Mouse (Mus musculus) Patski (cell line): ENCODE measurements around the gene Rnf167. TPM values are rescaled to one million over a fixed set of nuclear protein-coding genes. Genes with fewer than 3 reads are reported as not detected.
A peak's percentile ranks its signal among the peaks of the same experiment; 100 is the strongest.

Experiments used
- ATAC-seq: fragments of 100-300 bp; one replicate; pipeline ENCODE4 v1.8.0; 2021
- CTCF ChIA-PET: fragments of 350-600 bp; sonication (Branson Sonifier 250); formaldehyde crosslinking; loops from one replicate; lab custom pipeline; 2022; ENCODE audit warnings: inconsistent platforms; lab: Charles Lee
- POLR2A ChIA-PET: fragments of 350-600 bp; sonication (Branson Sonifier 250); formaldehyde crosslinking; loops from one replicate; lab custom pipeline; 2022; ENCODE audit warnings: antibody characterized with exemption, inconsistent platforms; lab: Charles Lee
- DNase-seq: peaks from one replicate; pipeline ENCODE4 v3.0.0-alpha.2; 2011; ENCODE audit warnings: low read depth, low spot score
- H3K27me3 ChIP-seq: fragments of 371-371 bp; one replicate; pipeline ENCODE4 v1.5.1; 2021
- CTCF ChIP-seq: fragments of 100-300 bp; IDR thresholded peaks from one replicate; pipeline ENCODE4 v1.5.1; 2021
- in situ Hi-C: fragments of 300-500 bp; cut with MboI; formaldehyde crosslinking; loops from 3 replicates; pipeline ENCODE4 v1.11.1; 2018; ENCODE audit warnings: low pct_unique_long_range_greater_than_20kb, mixed read lengths
- polyA plus RNA-seq: library from polyadenylated mRNA; unstranded; gene quantifications from one replicate; pipeline ENCODE4 v1.2.3, GENCODE M21; 2021

Gene Rnf167
- polyA plus RNA-seq, 1 experiment from 2014 or later, result 37.0 TPM

GRCm38 (mm10) chr11:70653345-70654197 lies 6.5 kb downstream of the Rnf167 start:
- POLR2A ChIA-PET, result interaction anchor here (3.1 to 6.4 kb wide), 2 partner anchors 14 to 15 kb away, joined by 15 to 52 read pairs; partner anchors contain the start of gene Spag7
- TF ChIP-seq CTCF, result no peak
- H3K27me3 ChIP-seq, result no peaks in the 10 kb centered on the region
- in situ Hi-C loops, result no loop called here
- CTCF ChIA-PET, result no interaction called here
- ATAC-seq (peak; percentile 12), DNase-seq (no peak)

DNA sequence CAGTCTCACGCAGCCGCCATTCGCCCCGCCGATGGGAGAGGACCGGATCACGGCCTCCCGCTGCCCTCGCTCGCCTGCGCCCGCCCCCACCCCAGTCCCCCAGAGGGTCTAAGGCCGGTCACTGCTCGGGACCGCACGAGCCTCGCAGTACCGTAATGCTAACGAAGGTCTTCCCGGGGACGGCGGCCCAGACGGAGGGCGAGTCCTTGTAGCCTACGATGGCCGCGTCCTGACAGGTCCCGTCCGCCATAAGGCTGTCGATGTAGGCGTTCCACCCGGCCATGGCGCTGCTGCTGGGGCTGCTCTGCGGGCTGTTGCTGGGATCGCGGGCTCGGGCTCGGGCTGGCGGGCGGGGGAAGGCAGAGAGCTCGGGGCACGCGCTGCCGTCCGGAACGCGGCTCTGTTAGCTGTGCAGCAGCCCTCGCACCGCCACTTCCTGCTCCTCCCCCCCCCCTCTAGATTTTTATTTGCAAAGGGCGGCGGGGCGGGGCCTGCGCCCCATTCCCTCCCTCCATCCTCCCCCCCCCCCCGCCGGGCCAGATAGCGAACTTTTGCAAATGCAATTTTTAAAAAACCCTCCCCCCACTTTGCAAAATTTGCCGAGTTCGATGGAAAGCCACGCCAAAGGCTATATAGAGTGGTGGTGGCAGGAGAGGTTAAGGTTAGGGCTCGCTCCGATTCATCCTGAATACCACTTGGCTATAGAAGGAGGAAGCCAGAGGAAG lies 7.3 kb downstream of the Rnf167 start, which contains the start of gene Pfn1:
Pfn1 (minus strand) TSS at position 447 of the 725 bp plus-strand sequence.
- ChIA-PET CTCF (no interaction called here), POLR2A (interaction anchor here (6.4 kb wide), 1 partner anchor 13 kb away, joined by 52 read pairs; the partner anchor contains the start of gene Spag7)
- DNase-seq (no peak), ATAC-seq (peak; percentile 32)
- TF ChIP-seq CTCF, result no peak
- in situ Hi-C loops, result no loop called here
- no peaks in the 10 kb centered on the region for H3K27me3 ChIP-seq

DNA sequence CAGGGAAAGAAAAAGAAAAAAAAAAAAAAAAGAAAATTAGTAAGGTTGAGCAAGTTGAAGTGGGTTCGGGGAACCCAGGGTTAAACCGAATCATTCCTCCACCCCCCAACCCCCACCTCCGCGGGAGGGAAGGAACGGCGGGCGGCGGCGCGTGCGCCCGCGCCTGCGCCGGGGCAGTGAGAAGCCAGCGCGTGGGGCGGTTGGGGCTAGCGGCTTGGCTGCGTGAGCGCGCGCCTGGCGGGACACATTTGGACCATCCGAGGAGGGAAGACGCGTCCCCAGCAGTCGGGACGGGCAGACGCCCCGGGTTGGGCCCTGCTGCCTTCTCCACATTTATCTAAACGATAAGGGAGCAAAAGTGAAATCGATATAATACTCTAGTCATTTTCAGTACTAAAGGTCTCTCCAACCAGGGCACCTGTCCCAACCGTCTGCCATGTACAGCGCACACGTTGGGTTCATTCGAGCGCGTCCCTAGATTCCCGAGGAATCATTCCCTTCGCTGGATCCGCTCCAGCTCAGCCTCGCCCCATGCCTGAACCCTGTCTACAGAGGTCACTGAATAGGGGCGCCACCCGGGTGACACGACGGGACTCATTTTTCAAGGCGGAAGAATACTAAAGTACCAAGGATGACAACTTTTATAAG lies 8.0 kb downstream of the Rnf167 start:
- in situ Hi-C loops, result no loop called here
- POLR2A ChIA-PET, result interaction anchor here (1.8 to 6.4 kb wide), 2 partner anchors 8 to 13 kb away, joined by 3 to 52 read pairs; partner anchors contain the start of genes Rnf167, Slc25a11 and Spag7
- H3K27me3 ChIP-seq, result no peaks in the 10 kb centered on the region
- DNase-seq (no peak), ATAC-seq (peak; percentile 24)
- CTCF ChIA-PET, result no interaction called here
- TF ChIP-seq CTCF, result no peak

DNA sequence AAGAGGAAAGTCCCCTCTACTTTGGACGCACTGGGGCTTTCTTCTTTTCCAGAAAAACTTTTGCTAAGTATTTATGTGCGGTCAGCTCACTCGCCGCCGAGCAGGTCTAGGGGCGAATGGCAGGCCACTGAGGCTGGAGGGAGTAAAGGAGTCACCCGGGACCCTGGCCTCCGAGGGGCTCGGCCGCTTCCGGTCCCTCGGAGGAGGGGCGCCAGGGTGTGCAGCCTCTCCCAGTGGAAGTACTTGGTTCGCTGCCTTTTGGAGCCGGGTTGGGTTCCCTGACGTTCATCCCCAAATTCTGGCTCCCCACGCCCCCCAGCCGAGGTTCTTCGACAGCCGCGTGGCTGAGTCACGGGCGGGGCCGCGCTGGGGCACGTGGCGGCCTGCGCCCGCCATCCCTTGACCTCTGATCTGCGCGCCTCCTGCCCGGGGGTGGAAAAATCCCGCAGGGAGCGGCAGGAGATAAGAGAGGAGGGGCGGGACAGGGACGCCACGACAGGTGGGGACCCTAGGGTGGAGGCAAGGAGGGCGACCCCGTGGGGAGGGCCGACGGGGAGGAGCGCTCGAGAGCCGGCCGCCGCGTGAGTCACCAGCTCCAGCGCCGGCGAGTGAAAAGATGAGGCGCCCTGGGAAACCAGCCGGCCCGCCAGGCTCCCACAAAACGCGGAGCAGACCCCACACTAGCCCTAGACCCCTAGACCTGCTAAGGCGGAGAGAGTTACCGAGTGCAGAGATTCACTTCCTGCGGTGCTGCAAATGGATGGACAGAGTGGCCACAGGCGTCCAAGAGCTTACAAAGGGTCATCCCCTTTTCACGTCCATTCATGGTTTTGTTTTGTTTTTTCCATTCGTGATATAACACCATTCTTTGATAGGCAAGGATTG lies 8.8 kb downstream of the Rnf167 start:
- ChIA-PET CTCF (interaction anchor here (1.0 to 2.0 kb wide), 2 partner anchors 10 to 12 kb away, joined by 3 to 7 read pairs; no protein-coding TSS in a partner anchor), POLR2A (interaction anchor here (0.6 to 6.4 kb wide), 3 partner anchors 9 to 734 kb away, joined by 3 to 52 read pairs (median 5); partner anchors contain the start of genes Eif5a, Rnf167, Slc25a11 and Spag7)
- in situ Hi-C loops, result no loop called here
- ATAC-seq (peak; percentile 18), DNase-seq (no peak)
- H3K27me3 ChIP-seq, result no peaks in the 10 kb centered on the region
- no peak for TF ChIP-seq CTCF

- TF ChIP-seq CTCF, result no peak
- DNase-seq (no peak), ATAC-seq (no peak)
- ChIA-PET CTCF (interaction anchor here (1.0 to 2.0 kb wide), 2 partner anchors 9 to 12 kb away, joined by 3 to 7 read pairs; no protein-coding TSS in a partner anchor), POLR2A (interaction anchor here (1.8 to 6.4 kb wide), 2 partner anchors 9 to 11 kb away, joined by 3 to 52 read pairs; partner anchors contain the start of genes Rnf167, Slc25a11 and Spag7)
- no peaks in the 10 kb centered on the region for H3K27me3 ChIP-seq
- in situ Hi-C loops, result no loop called here
Observed at GRCm38 (mm10) chr11:70656456-70656927, 9.5 kb downstream of the Rnf167 start.

DNA sequence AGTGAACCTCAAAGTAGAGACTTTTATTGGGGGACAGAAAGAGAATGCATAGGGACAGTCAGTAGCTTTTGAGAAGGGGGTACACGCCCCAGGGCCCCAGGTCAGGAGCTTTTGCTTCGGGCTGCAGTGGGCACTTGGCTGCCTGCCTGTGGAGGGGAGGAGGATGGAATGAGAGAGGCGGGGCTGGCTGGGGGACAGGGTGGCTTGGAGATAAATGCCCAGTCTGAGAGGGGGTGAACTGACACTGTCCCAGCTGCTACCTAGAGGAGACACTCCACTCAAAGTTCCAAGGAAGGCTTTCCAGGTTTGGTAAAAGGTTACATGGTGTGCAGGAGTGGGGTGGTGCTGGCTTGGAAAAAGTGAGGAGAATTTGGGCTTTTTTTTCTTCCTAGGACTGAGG lies 9.9 kb downstream of the Rnf167 start, which contains the start of gene Eno3:
Eno3 (plus strand) TSS at position 239 of the 400 bp plus-strand sequence.
- no peaks in the 10 kb centered on the region for H3K27me3 ChIP-seq
- ATAC-seq, result no peak
- in situ Hi-C loops, result no loop called here
- no peak for DNase-seq
- ChIA-PET POLR2A (interaction anchor here (6.4 kb wide), 1 partner anchor 11 kb away, joined by 52 read pairs; the partner anchor contains the start of gene Spag7), CTCF (interaction anchor here (1.0 to 2.0 kb wide), 2 partner anchors 9 to 11 kb away, joined by 3 to 7 read pairs; no protein-coding TSS in a partner anchor)
- TF ChIP-seq CTCF, result no peak

GRCm38 (mm10) chr11:70657573-70657972 lies 10.5 kb downstream of the Rnf167 start:
- no peak for TF ChIP-seq CTCF

GRCm38 (mm10) chr11:70657991-70658390 lies 11.0 kb downstream of the Rnf167 start:
- CTCF ChIA-PET, result no interaction called here
- POLR2A ChIA-PET, result interaction anchor here (6.4 kb wide), 1 partner anchor 10 kb away, joined by 52 read pairs; the partner anchor contains the start of gene Spag7
- TF ChIP-seq CTCF, result no peak
- in situ Hi-C loops, result no loop called here
- DNase-seq, result no peak
- H3K27me3 ChIP-seq, result no peaks in the 10 kb centered on the region
- no peak for ATAC-seq

More at GRCm38 (mm10) chr11:70657573-70657972, 10.5 kb downstream of the Rnf167 start:
- in situ Hi-C loops, result no loop called here
- H3K27me3 ChIP-seq, result no peaks in the 10 kb centered on the region
- POLR2A ChIA-PET, result interaction anchor here (6.4 kb wide), 1 partner anchor 10 kb away, joined by 52 read pairs; the partner anchor contains the start of gene Spag7
- DNase-seq, result no peak
- CTCF ChIA-PET, result interaction anchor here (2.0 kb wide), 1 partner anchor 8 kb away, joined by 7 read pairs; no protein-coding TSS in a partner anchor
- no peak for ATAC-seq
